Mouse (Mus musculus): ENCODE results near the gene Foxd1. TPM values are rescaled to one million over a fixed set of nuclear protein-coding genes. Genes with fewer than 3 reads are reported as not detected.

Gene Foxd1
- polyA plus RNA-seq, 1 experiment from 2014 or later = not detected

- H3K4me3 ChIP-seq (ENCODE audit: low read depth, low read length) = peak overlapping the region; percentile 30
- no peak overlapping the region for H3K9ac ChIP-seq
- no peaks in the 10 kb centered on the region for H3K9me3 ChIP-seq (ENCODE audit: low read depth, low read length)
- peak overlapping the region; percentile 57 for H3K4me2 ChIP-seq
- no peaks in the 10 kb centered on the region for H3K36me3 ChIP-seq (ENCODE audit: insufficient read depth)
- 3% methylated on average over 43 of the region's 43 CpGs for WGBS
- peaks cover 75% of the 10 kb centered on the region for H3K27me3 ChIP-seq (ENCODE audit: insufficient read depth, low read length)
- no peak overlapping the region for H3K27ac ChIP-seq (ENCODE audit: low read depth)
- TF ChIP-seq CTCF (IDR thresholded peaks at IDR 0.05; ENCODE audit: low read depth) = no peak
- DNase-seq = no peak
- ATAC-seq (ENCODE audit: insufficient read depth) = peak; percentile 38; the same call in 1 of the 2 replicates
- no peaks in the 10 kb centered on the region for H3K4me1 ChIP-seq (ENCODE audit: insufficient read depth)
Measured at GRCm38 (mm10) chr13:98366469-98367275, 12.6 kb downstream of the Foxd1 start.

GRCm38 (mm10) chr13:98367601-98368000 lies 13.6 kb downstream of the Foxd1 start:
- TF ChIP-seq CTCF (IDR thresholded peaks at IDR 0.05; ENCODE audit: low read depth) = no peak
- no peak overlapping the region for H3K9ac ChIP-seq
- no peaks in the 10 kb centered on the region for H3K9me3 ChIP-seq (ENCODE audit: low read depth, low read length)
- H3K27ac ChIP-seq (ENCODE audit: low read depth) = no peak overlapping the region
- 38% methylated on average over 3 of the region's 3 CpGs for WGBS
- no peaks in the 10 kb centered on the region for H3K4me1 ChIP-seq (ENCODE audit: insufficient read depth)
- H3K36me3 ChIP-seq (ENCODE audit: insufficient read depth) = no peaks in the 10 kb centered on the region
- H3K4me3 ChIP-seq (ENCODE audit: low read depth, low read length) = no peak overlapping the region
- no peak for DNase-seq
- H3K4me2 ChIP-seq = no peak overlapping the region
- peaks cover 67% of the 10 kb centered on the region for H3K27me3 ChIP-seq (ENCODE audit: insufficient read depth, low read length)
- no peak for ATAC-seq (ENCODE audit: insufficient read depth)

GRCm38 (mm10) chr13:98369046-98369445 lies 15.0 kb downstream of the Foxd1 start:
- Histone ChIP-seq H3K4me2 (no peak overlapping the region), H3K27ac (ENCODE audit: low read depth) (no peak overlapping the region), H3K36me3 (ENCODE audit: insufficient read depth) (no peaks in the 10 kb centered on the region), H3K4me1 (ENCODE audit: insufficient read depth) (no peaks in the 10 kb centered on the region), H3K4me3 (ENCODE audit: low read depth, low read length) (no peak overlapping the region), H3K9ac (no peak overlapping the region), H3K9me3 (ENCODE audit: low read depth, low read length) (no peaks in the 10 kb centered on the region), H3K27me3 (ENCODE audit: insufficient read depth, low read length) (peaks cover 55% of the 10 kb centered on the region)
- 48% methylated on average over 6 of the region's 6 CpGs for WGBS
- ATAC-seq (ENCODE audit: insufficient read depth) (no peak), DNase-seq (no peak)
- TF ChIP-seq CTCF (IDR thresholded peaks at IDR 0.05; ENCODE audit: low read depth) = no peak

- H3K4me1 ChIP-seq (ENCODE audit: insufficient read depth) = no peaks in the 10 kb centered on the region
- no peaks in the 10 kb centered on the region for H3K36me3 ChIP-seq (ENCODE audit: insufficient read depth)
- no peak for ATAC-seq (ENCODE audit: insufficient read depth)
- no peak overlapping the region for H3K4me2 ChIP-seq
- 43% methylated on average over 8 of the region's 8 CpGs for WGBS
- no peaks in the 10 kb centered on the region for H3K9me3 ChIP-seq (ENCODE audit: low read depth, low read length)
- DNase-seq = no peak
- H3K27ac ChIP-seq (ENCODE audit: low read depth) = no peak overlapping the region
- H3K4me3 ChIP-seq (ENCODE audit: low read depth, low read length) = no peak overlapping the region
- H3K27me3 ChIP-seq (ENCODE audit: insufficient read depth, low read length) = peaks cover 4% of the 10 kb centered on the region
- no peak for TF ChIP-seq CTCF (IDR thresholded peaks at IDR 0.05; ENCODE audit: low read depth)
- no peak overlapping the region for H3K9ac ChIP-seq
Measured at GRCm38 (mm10) chr13:98374560-98374959, 20.5 kb downstream of the Foxd1 start.

GRCm38 (mm10) chr13:98374979-98375378 lies 20.9 kb downstream of the Foxd1 start:
- no peaks in the 10 kb centered on the region for H3K9me3 ChIP-seq (ENCODE audit: low read depth, low read length)
- H3K4me3 ChIP-seq (ENCODE audit: low read depth, low read length) = no peak overlapping the region
- H3K4me2 ChIP-seq = no peak overlapping the region
- no peaks in the 10 kb centered on the region for H3K4me1 ChIP-seq (ENCODE audit: insufficient read depth)
- H3K27me3 ChIP-seq (ENCODE audit: insufficient read depth, low read length) = peaks cover under 1% of the 10 kb centered on the region; the same call in 1 of the 2 replicates
- DNase-seq = no peak
- whole genome bisulfite sequencing = 50% methylated on average over 3 of the region's 3 CpGs
- H3K27ac ChIP-seq (ENCODE audit: low read depth) = no peak overlapping the region
- ATAC-seq (ENCODE audit: insufficient read depth) = no peak
- no peak overlapping the region for H3K9ac ChIP-seq
- TF ChIP-seq CTCF (IDR thresholded peaks at IDR 0.05; ENCODE audit: low read depth) = no peak
- no peaks in the 10 kb centered on the region for H3K36me3 ChIP-seq (ENCODE audit: insufficient read depth)

- H3K4me3 ChIP-seq (ENCODE audit: low read depth, low read length) = no peak overlapping the region
- H3K36me3 ChIP-seq (ENCODE audit: insufficient read depth) = no peaks in the 10 kb centered on the region
- no peak for TF ChIP-seq CTCF (IDR thresholded peaks at IDR 0.05; ENCODE audit: low read depth)
- DNase-seq = no peak
- H3K4me1 ChIP-seq (ENCODE audit: insufficient read depth) = no peaks in the 10 kb centered on the region
- ATAC-seq (ENCODE audit: insufficient read depth) = no peak
- no peak overlapping the region for H3K4me2 ChIP-seq
- no peaks in the 10 kb centered on the region for H3K27me3 ChIP-seq (ENCODE audit: insufficient read depth, low read length)
- no peak overlapping the region for H3K9ac ChIP-seq
- no peaks in the 10 kb centered on the region for H3K9me3 ChIP-seq (ENCODE audit: low read depth, low read length)
- 79% methylated on average over 3 of the region's 3 CpGs for WGBS
- no peak overlapping the region for H3K27ac ChIP-seq (ENCODE audit: low read depth)
Measured at GRCm38 (mm10) chr13:98377746-98378145, 23.7 kb downstream of the Foxd1 start.

GRCm38 (mm10) chr13:98382751-98383150 lies 28.7 kb downstream of the Foxd1 start:
- no peak for ATAC-seq (ENCODE audit: insufficient read depth)
- no peak for DNase-seq
- Histone ChIP-seq H3K27me3 (ENCODE audit: insufficient read depth, low read length) (no peaks in the 10 kb centered on the region), H3K4me2 (no peak overlapping the region), H3K9me3 (ENCODE audit: low read depth, low read length) (peaks cover 5% of the 10 kb centered on the region; the same call in 1 of the 2 replicates), H3K27ac (ENCODE audit: low read depth) (no peak overlapping the region), H3K4me3 (ENCODE audit: low read depth, low read length) (no peak overlapping the region), H3K9ac (no peak overlapping the region), H3K4me1 (ENCODE audit: insufficient read depth) (no peaks in the 10 kb centered on the region), H3K36me3 (ENCODE audit: insufficient read depth) (no peaks in the 10 kb centered on the region)
- 67% methylated on average over 4 of the region's 4 CpGs for WGBS
- no peak for TF ChIP-seq CTCF (IDR thresholded peaks at IDR 0.05; ENCODE audit: low read depth)
